Mouse (Mus musculus) embryonic facial prominence, embryonic 11.5 days (tissue): ENCODE measurements around the gene Tex264. TPM values are rescaled to one million over a fixed set of nuclear protein-coding genes. Genes with fewer than 3 reads are reported as not detected.

Source experiments
- ATAC-seq: fragments of 200-750 bp; cut with Nextera tagmentation; replicated peaks from 2 replicates; pipeline ENCODE4 v1.8.0; 2017; ENCODE audit warnings: low read depth; ENCODE audit not compliant: insufficient number of reproducible peaks, low FRiP score, low TSS enrichment
- DNase-seq: peaks from one replicate; pipeline ENCODE4 v3.0.0-alpha.2; 2015; ENCODE audit warnings: low spot score
- H3K27ac ChIP-seq: fragments of 300-500 bp; sonication (generic); replicated peaks from 2 replicates; pipeline ENCODE4 v1.5.1; 2014; ENCODE audit warnings: mild to moderate bottlenecking, low read depth, low read length, control low read depth
- H3K27me3 ChIP-seq: fragments of 300-500 bp; sonication (generic); 2 replicates; pipeline ENCODE4 v1.6.1; 2014; ENCODE audit warnings: mild to moderate bottlenecking, low read length, moderate library complexity, mixed read lengths; ENCODE audit not compliant: control insufficient read depth, insufficient read depth
- H3K36me3 ChIP-seq: fragments of 300-500 bp; sonication (generic); replicated peaks from 2 replicates; pipeline ENCODE4 v1.6.1; 2014; ENCODE audit warnings: low read depth, mild to moderate bottlenecking, low read length, moderate library complexity, mixed read lengths; ENCODE audit not compliant: control insufficient read depth, insufficient read depth
- H3K4me1 ChIP-seq: fragments of 300-500 bp; sonication (generic); 2 replicates; pipeline ENCODE4 v1.6.1; 2014; ENCODE audit warnings: low read length, mixed read lengths; ENCODE audit not compliant: control insufficient read depth, insufficient read depth
- H3K4me2 ChIP-seq: fragments of 300-500 bp; sonication (generic); 2 replicates; pipeline ENCODE4 v1.6.1; 2014; ENCODE audit warnings: low read depth, mild to moderate bottlenecking, control low read depth, low read length, moderate library complexity
- H3K4me3 ChIP-seq: fragments of 300-500 bp; sonication (generic); 2 replicates; pipeline ENCODE4 v1.5.1; 2014; ENCODE audit warnings: low read depth, low read length, control low read depth
- H3K9ac ChIP-seq: fragments of 300-500 bp; sonication (generic); replicated peaks from 2 replicates; pipeline ENCODE4 v1.6.1; 2014; ENCODE audit warnings: mild to moderate bottlenecking, control low read depth, low read length
- H3K9me3 ChIP-seq: fragments of 300-500 bp; sonication (generic); replicated peaks from 2 replicates; pipeline ENCODE4 v1.6.1; 2016; ENCODE audit warnings: mild to moderate bottlenecking, low read length, inconsistent platforms, mixed read lengths; ENCODE audit not compliant: control insufficient read depth
- WGBS: fragments of 180-500 bp; shearing (Covaris S2); extraction: QIAGEN DNeasy Blood & Tissue Kit; methylation state at CpG from one replicate; pipeline ENCODE4 v1.1.7; 2014; 5-methylcytosine and 5-hydroxymethylcytosine counted together
- polyA plus RNA-seq: library from polyadenylated mRNA; unstranded; fragments of >200 nt; fragmentation: Nextera tagmentation; extraction: Ambion mirVana; gene quantifications from 2 replicates; pipeline ENCODE4 v1.2.1, GENCODE M21; 2014

Tex264 gene
- polyA plus RNA-seq, 1 experiment from 2014 or later = 32.1 TPM

DNA sequence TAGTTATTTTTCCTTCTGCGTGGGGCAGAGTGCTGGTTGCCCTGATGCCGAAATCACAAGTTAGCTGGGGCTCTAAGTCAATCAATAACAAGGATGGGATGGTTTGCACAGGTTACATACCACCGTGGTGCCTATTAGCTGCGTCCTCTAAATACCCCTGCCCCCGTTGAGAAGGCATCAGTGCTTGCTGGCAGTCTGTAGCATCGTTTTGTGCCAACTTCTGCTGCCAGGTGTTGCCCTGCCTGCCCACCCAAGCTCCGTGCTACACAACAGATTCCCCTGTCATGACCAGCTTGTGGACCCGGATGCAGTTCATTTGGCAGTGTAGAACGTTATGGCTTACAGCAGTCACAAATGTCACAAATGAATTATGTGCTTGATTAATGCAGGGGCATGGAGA lies 69.4 kb downstream of the Tex264 start:
- H3K9me3 ChIP-seq = no peaks in the 10 kb centered on the region
- 84% methylated on average over 9 of the region's 9 CpGs for WGBS
- no peak for DNase-seq
- no peaks in the 10 kb centered on the region for H3K4me1 ChIP-seq
- H3K36me3 ChIP-seq = no peaks in the 10 kb centered on the region
- H3K4me3 ChIP-seq = no peak overlapping the region
- no peak overlapping the region for H3K27ac ChIP-seq
- no peak for ATAC-seq
- H3K27me3 ChIP-seq = no peaks in the 10 kb centered on the region
- no peak overlapping the region for H3K4me2 ChIP-seq
- H3K9ac ChIP-seq = no peak overlapping the region

GRCm38 (mm10) chr9:106614616-106615015 lies 71.1 kb downstream of the Tex264 start:
- DNase-seq = no peak
- Histone ChIP-seq H3K27me3 (no peaks in the 10 kb centered on the region), H3K36me3 (no peaks in the 10 kb centered on the region), H3K27ac (no peak overlapping the region), H3K4me2 (no peak overlapping the region), H3K9me3 (no peaks in the 10 kb centered on the region), H3K9ac (no peak overlapping the region), H3K4me3 (no peak overlapping the region), H3K4me1 (no peaks in the 10 kb centered on the region)
- 39% methylated on average over 3 of the region's 3 CpGs for WGBS
- no peak for ATAC-seq

DNA sequence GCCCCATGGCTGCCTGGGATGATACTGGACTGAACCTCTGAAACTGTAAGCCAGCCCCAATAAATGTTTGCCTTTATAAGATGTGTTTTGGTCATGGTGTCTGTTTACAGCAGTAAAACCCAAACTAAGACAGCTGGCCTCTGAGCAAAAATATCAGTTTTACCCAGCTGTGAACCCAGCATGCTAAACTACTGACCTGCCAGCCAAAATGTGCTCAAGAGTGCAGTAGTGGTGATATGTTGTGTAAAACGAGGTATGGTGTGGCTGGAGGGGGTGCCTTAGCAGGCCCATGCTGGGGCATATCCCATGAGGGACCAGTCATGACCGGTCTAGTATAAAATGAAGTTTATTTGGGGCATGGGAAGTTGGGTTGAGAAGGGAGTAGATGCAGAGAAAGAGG lies 71.8 kb downstream of the Tex264 start:
- Histone ChIP-seq H3K27me3 (no peaks in the 10 kb centered on the region), H3K9ac (no peak overlapping the region), H3K27ac (no peak overlapping the region), H3K4me3 (no peak overlapping the region), H3K36me3 (no peaks in the 10 kb centered on the region), H3K4me1 (no peaks in the 10 kb centered on the region), H3K9me3 (no peaks in the 10 kb centered on the region), H3K4me2 (no peak overlapping the region)
- ATAC-seq (no peak), DNase-seq (no peak)
- 72% methylated on average over 2 of the region's 2 CpGs for WGBS

- WGBS = 89% methylated on average over 4 of the region's 4 CpGs
- ATAC-seq (no peak), DNase-seq (no peak)
- Histone ChIP-seq H3K4me2 (no peak overlapping the region), H3K9ac (no peak overlapping the region), H3K27ac (no peak overlapping the region), H3K9me3 (no peaks in the 10 kb centered on the region), H3K27me3 (no peaks in the 10 kb centered on the region), H3K4me3 (no peak overlapping the region), H3K4me1 (no peaks in the 10 kb centered on the region), H3K36me3 (no peaks in the 10 kb centered on the region)
These were observed 75.0 kb downstream of the Tex264 start for GRCm38 (mm10) chr9:106610727-106611126.

Other genes with a start within 250 kb of the Tex264 start
- gene Acy1, start 247.6 kb downstream of the Tex264 start, polyA plus RNA-seq = 36.9 and 41.2 TPM in 2 replicates
- gene Abhd14b, start 238.5 kb downstream of the Tex264 start, polyA plus RNA-seq = 4.9 and 8.8 TPM in 2 replicates
- gene Abhd14a, start 238.2 kb downstream of the Tex264 start, polyA plus RNA-seq = 41.9 and 43.5 TPM in 2 replicates
- 165 and 189 TPM in 2 replicates for gene Pcbp4, start 232.6 kb downstream of the Tex264 start, polyA plus RNA-seq
- 0.10 and 0.31 TPM in 2 replicates for gene Gpr62, start 220.0 kb downstream of the Tex264 start, polyA plus RNA-seq
- 43.2 and 48.6 TPM in 2 replicates for gene Rrp9, start 210.0 kb downstream of the Tex264 start, polyA plus RNA-seq
- 1.8 and 1.9 TPM in 2 replicates for gene Parp3, start 209.0 kb downstream of the Tex264 start, polyA plus RNA-seq
- gene Iqcf1, start 186.0 kb downstream of the Tex264 start, polyA plus RNA-seq = not detected in 2 replicates
- gene Iqcf5, start 171.4 kb downstream of the Tex264 start, polyA plus RNA-seq = not detected in 2 replicates
- not detected in 2 replicates for gene Iqcf3, start 124.3 kb downstream of the Tex264 start, polyA plus RNA-seq
- not detected in 2 replicates for gene Iqcf4, start 114.9 kb downstream of the Tex264 start, polyA plus RNA-seq
- gene Iqcf6, start 59.3 kb downstream of the Tex264 start, polyA plus RNA-seq = not detected in 2 replicates
- 3.6 TPM in 2 replicates for gene Grm2, start 29.8 kb downstream of the Tex264 start, polyA plus RNA-seq
- 5.2 and 5.8 TPM in 2 replicates for gene Rad54l2, start 103.3 kb upstream of the Tex264 start, polyA plus RNA-seq
- 25.9 and 27.9 TPM in 2 replicates for gene Dcaf1, start 135.9 kb upstream of the Tex264 start, polyA plus RNA-seq
- gene Rbm15b, start 201.5 kb upstream of the Tex264 start, polyA plus RNA-seq = 23.2 and 27.3 TPM in 2 replicates
- gene Manf, start 206.1 kb upstream of the Tex264 start, polyA plus RNA-seq = 304 and 321 TPM in 2 replicates